10 mouse cellular contexts compared by ENCODE assay signal in genomic region chr17:43669145-43669695, GRCm38 (mm10). TPM values are rescaled to one million over a fixed set of nuclear protein-coding genes. Genes with fewer than 3 reads are reported as not detected.
DNase-seq lines count a peak whose midpoint lies in the region; ATAC-seq lines count a peak whose summit lies in the region.
"Had no signal": no experiment of that assay in that cellular context is flagged by ENCODE, and none has a peak within 500 bp of the region (broad histone marks: within the 10 kb centered on the region; RNA-seq: fewer than 3 reads in every experiment).

No protein-coding gene starts in this region.

- peak overlapping the region; percentile 72 for H3K4me2 ChIP-seq in heart, embryonic 12.5 days
- 0 out of 2 replicates have a peak overlapping the region, but pooled peaks have one; percentile 71 for H3K4me2 ChIP-seq in neural tube, embryonic 13.5 days
- peak overlapping the region; percentile 93 for H3K4me2 ChIP-seq in stomach, embryonic 16.5 days (ENCODE audit: low read depth, low read length)

- H3K27me3 ChIP-seq in heart, embryonic 12.5 days (replicated peaks) = no peaks in the 10 kb centered on the region
- H3K27me3 ChIP-seq in neural tube, embryonic 13.5 days = no peaks in the 10 kb centered on the region
- no peaks in the 10 kb centered on the region for H3K27me3 ChIP-seq in stomach, embryonic 16.5 days (ENCODE audit: control insufficient read depth, insufficient read depth, low read length)

- peak overlapping the region; percentile 85 for H3K4me3 ChIP-seq in heart, embryonic 12.5 days
- H3K4me3 ChIP-seq in neural tube, embryonic 13.5 days = no peak overlapping the region
- peak overlapping the region; percentile 92; the same call in 1 of the 2 replicates for H3K4me3 ChIP-seq in stomach, embryonic 16.5 days (replicated peaks; ENCODE audit: low read length)

- 52% methylated on average over 6 of the region's 6 CpGs for WGBS in heart, embryonic 12.5 days
- WGBS in neural tube, embryonic 13.5 days = 78% methylated on average over 6 of the region's 6 CpGs
- whole genome bisulfite sequencing in stomach, embryonic 16.5 days = 58% methylated on average over 6 of the region's 6 CpGs

- H3K4me1 ChIP-seq in heart, embryonic 12.5 days (replicated peaks) = peaks cover 18% of the 10 kb centered on the region
- peaks cover 30% of the 10 kb centered on the region for H3K4me1 ChIP-seq in neural tube, embryonic 13.5 days (replicated peaks)
- H3K4me1 ChIP-seq in stomach, embryonic 16.5 days (ENCODE audit: control insufficient read depth, insufficient read depth, low read length) = peaks cover 12% of the 10 kb centered on the region

- H3K36me3 ChIP-seq in heart, embryonic 12.5 days = no peaks in the 10 kb centered on the region
- 0 out of 2 replicates have a peak, but pooled peaks cover under 1% of the 10 kb centered on the region for H3K36me3 ChIP-seq in neural tube, embryonic 13.5 days
- H3K36me3 ChIP-seq in stomach, embryonic 16.5 days (ENCODE audit: control insufficient read depth, insufficient read depth, low read length) = no peaks in the 10 kb centered on the region

- H3K9me3 ChIP-seq in heart, embryonic 12.5 days (replicated peaks) = no peaks in the 10 kb centered on the region
- H3K9me3 ChIP-seq in neural tube, embryonic 13.5 days = no peaks in the 10 kb centered on the region
- H3K9me3 ChIP-seq in stomach, embryonic 16.5 days (replicated peaks; ENCODE audit: control insufficient read depth, low read length) = no peaks in the 10 kb centered on the region

- peak overlapping the region; percentile 47 for H3K27ac ChIP-seq in heart, embryonic 12.5 days (ENCODE audit: poor library complexity, severe bottlenecking)
- H3K27ac ChIP-seq in neural tube, embryonic 13.5 days (replicated peaks) = no peak overlapping the region
- no peak overlapping the region for H3K27ac ChIP-seq in stomach, embryonic 16.5 days (ENCODE audit: low read length)

- no peak for ATAC-seq in heart, embryonic 12.5 days (ENCODE audit: insufficient number of reproducible peaks, low FRiP score)
- no peak for ATAC-seq in neural tube, embryonic 13.5 days (ENCODE audit: low read depth)
- no peak for ATAC-seq in stomach, embryonic 16.5 days (ENCODE audit: insufficient read depth, low FRiP score)

- intact Hi-C loops in heart, postnatal 14 days (cut with DNase I) = no loop called here
- intact Hi-C loops in heart, postnatal 10 days (cut with DNase I) = no loop called here

- no peak overlapping the region for H3K9ac ChIP-seq in heart, embryonic 12.5 days
- no peak overlapping the region for H3K9ac ChIP-seq in neural tube, embryonic 13.5 days
- H3K9ac ChIP-seq in stomach, embryonic 16.5 days (ENCODE audit: low read length) = no peak overlapping the region

- DNase-seq in heart, postnatal 14 days = no peak
- no peak for DNase-seq in neural tube, embryonic 10.5 days (ENCODE audit: extremely low spot score, low spot score)
- DNase-seq in heart, postnatal 10 days = peak; percentile 14 to 19
- DNase-seq in right cerebral cortex, postnatal 25 days = no peak
- DNase-seq in cerebellum, postnatal 14 days = no peak
- DNase-seq: spleen, adult 18-20 months had no signal

RNA-seq across cellular contexts. Expression of gene Cyp39a1, which starts 2.0 kb away (rescaled TPM):
- 34.7 and 35.5 TPM in 2 replicates for polyA plus RNA-seq in heart, embryonic 12.5 days (2016; fragmentation: Nextera tagmentation; extraction: Ambion mirVana)
- 1 to 10 TPM; 6.2 to 6.5 TPM for total RNA-seq in heart, postnatal 14 days (2021)
- 13.2 TPM in 2 replicates for polyA plus RNA-seq in neural tube, embryonic 13.5 days (2015; fragmentation: Nextera tagmentation; extraction: Ambion mirVana)
- total RNA-seq in heart, postnatal 10 days (2021) = 10 to 100 TPM in 1 of 2 experiments, 1 to 10 TPM in 1; 8.0 to 10.7 TPM
- 26.3 and 28.0 TPM in 2 replicates for polyA plus RNA-seq in stomach, embryonic 16.5 days (2015; fragmentation: Nextera tagmentation; extraction: Ambion mirVana)

RNA-seq across cellular contexts. Expression of gene Slc25a27, which starts 2.2 kb away (rescaled TPM):
- polyA plus RNA-seq in heart, embryonic 12.5 days (2016; fragmentation: Nextera tagmentation; extraction: Ambion mirVana) = 13.5 and 16.1 TPM in 2 replicates
- total RNA-seq in heart, postnatal 14 days (2021) = 1 to 10 TPM; 3.6 to 4.8 TPM
- 92.2 and 96.9 TPM in 2 replicates for polyA plus RNA-seq in neural tube, embryonic 13.5 days (2015; fragmentation: Nextera tagmentation; extraction: Ambion mirVana)
- 1 to 10 TPM; 2.8 to 3.1 TPM for total RNA-seq in heart, postnatal 10 days (2021)
- polyA plus RNA-seq in stomach, embryonic 16.5 days (2015; fragmentation: Nextera tagmentation; extraction: Ambion mirVana) = 15.0 and 20.2 TPM in 2 replicates

RNA-seq across cellular contexts. Expression of gene Tdrd6, which starts 39.1 kb away (rescaled TPM):
- 0.04 TPM in 1 of 2 replicates, not detected in the other for polyA plus RNA-seq in heart, embryonic 12.5 days (2016; fragmentation: Nextera tagmentation; extraction: Ambion mirVana)
- under 1 TPM in 1 of 2 experiments, not detected in 1; 0.05 TPM for total RNA-seq in heart, postnatal 14 days (2021)
- polyA plus RNA-seq in neural tube, embryonic 13.5 days (2015; fragmentation: Nextera tagmentation; extraction: Ambion mirVana) = 0.25 and 0.87 TPM in 2 replicates
- total RNA-seq in heart, postnatal 10 days (2021) = under 1 TPM in 1 of 2 experiments, not detected in 1; 0.05 TPM
- polyA plus RNA-seq in stomach, embryonic 16.5 days (2015; fragmentation: Nextera tagmentation; extraction: Ambion mirVana) = 0.14 TPM in 1 of 2 replicates, not detected in the other
- total RNA-seq: heart, adult 18-20 months had no signal

Comparison
In these comparisons a context has a peak if more than half of its experiments do, and no peak if none do; other contexts are left out.
1. DNase-seq: peak in heart, postnatal 10 days (2 of 2); none in heart, postnatal 14 days (0 of 2), neural tube, embryonic 10.5 days (single experiment), right cerebral cortex, postnatal 25 days (single experiment) and cerebellum, postnatal 14 days (0 of 2).
2. Peak in every context shown above with its lines, with median percentiles within 50 percentile points of each other: H3K4me2 ChIP-seq.